In genomic region chrX:48340441-48341049, GRCm38 (mm10) we compare ENCODE assay signal across 8 mouse cellular contexts. TPM values are rescaled to one million over a fixed set of nuclear protein-coding genes. Genes with fewer than 3 reads are reported as not detected.
DNase-seq lines count a peak whose midpoint lies in the region; ATAC-seq and TF ChIP-seq lines count a peak whose summit lies in the region.

No protein-coding gene starts in this region.

- H3K27ac ChIP-seq in embryonic facial prominence, embryonic 11.5 days (replicated peaks; ENCODE audit: low read depth, low read length), result no peak overlapping the region
- H3K27ac ChIP-seq in limb, embryonic 11.5 days (replicated peaks; ENCODE audit: low read depth, low read length), result no peak overlapping the region

- no peaks in the 10 kb centered on the region for H3K79me2 ChIP-seq in myocyte (ENCODE audit: control insufficient read depth, insufficient read depth)

- peak overlapping the region; percentile 55 for H3K9ac ChIP-seq in embryonic facial prominence, embryonic 11.5 days (replicated peaks; ENCODE audit: low read length)
- no peak overlapping the region for H3K9ac ChIP-seq in limb, embryonic 11.5 days (ENCODE audit: low read length)

- H3K4me2 ChIP-seq in embryonic facial prominence, embryonic 11.5 days (ENCODE audit: low read depth, low read length), result peak overlapping the region; percentile 67
- H3K4me2 ChIP-seq in limb, embryonic 11.5 days (ENCODE audit: low read depth, severe bottlenecking), result peak overlapping the region; percentile 66
- peak overlapping the region; percentile 34 for H3K4me2 ChIP-seq in myocyte (ENCODE audit: low read depth)

- H3K27me3 ChIP-seq in embryonic facial prominence, embryonic 11.5 days (ENCODE audit: control insufficient read depth, insufficient read depth, low read length), result 0 out of 2 replicates have a peak, but pooled peaks cover 3% of the 10 kb centered on the region
- peaks cover 11% of the 10 kb centered on the region for H3K27me3 ChIP-seq in limb, embryonic 11.5 days (ENCODE audit: control insufficient read depth, insufficient read depth, low read length)
- H3K27me3 ChIP-seq in myocyte (ENCODE audit: control insufficient read depth, insufficient read depth, insufficient read length), result no peaks in the 10 kb centered on the region

- H3K9me3 ChIP-seq in embryonic facial prominence, embryonic 11.5 days (replicated peaks; ENCODE audit: control insufficient read depth, low read length), result no peaks in the 10 kb centered on the region
- H3K9me3 ChIP-seq in limb, embryonic 11.5 days (ENCODE audit: control insufficient read depth, low read length), result no peaks in the 10 kb centered on the region

- no peak for ATAC-seq in cerebellum, adult (ENCODE audit: insufficient number of reproducible peaks, low FRiP score, low TSS enrichment)
- ATAC-seq in embryonic facial prominence, embryonic 11.5 days (replicated peaks; ENCODE audit: insufficient number of reproducible peaks, low FRiP score, low TSS enrichment, low read depth), result no peak
- ATAC-seq in limb, embryonic 11.5 days (ENCODE audit: insufficient number of reproducible peaks, low FRiP score, low TSS enrichment, low read depth), result no peak
- ATAC-seq in activated CD4-positive, CD25-positive, alpha-beta regulatory T cell, adult 4 months, result no peak

- TF ChIP-seq POLR2A in myocyte (IDR thresholded peaks at IDR 0.05; ENCODE audit: insufficient read length, low read depth), result no peak

- peak; percentile 23 for DNase-seq in cerebellum, adult 11 months
- peak; percentile 6 for DNase-seq in MN1 (ENCODE audit: low spot score)
- no peak for DNase-seq in embryonic facial prominence, embryonic 11.5 days (ENCODE audit: low spot score)
- DNase-seq in heart, postnatal 36 days, result peak; percentile 7 to 17
- peak; percentile 29 for DNase-seq in limb, embryonic 11.5 days (ENCODE audit: low spot score)

- intact Hi-C loops in heart, postnatal 36 days (cut with DNase I), result loop anchor here (1.0 kb wide), 1 partner anchor 25 kb away; no protein-coding TSS in a partner anchor

- H3K4me3 ChIP-seq in embryonic facial prominence, embryonic 11.5 days (ENCODE audit: low read depth, low read length), result peak overlapping the region; percentile 53
- H3K4me3 ChIP-seq in limb, embryonic 11.5 days (ENCODE audit: low read depth, low read length), result peak overlapping the region; percentile 51
- H3K4me3 ChIP-seq in myocyte, result peak overlapping the region; percentile 48

- no peak overlapping the region for H3ac ChIP-seq in myocyte (ENCODE audit: control insufficient read depth, insufficient read length)

- H3K36me3 ChIP-seq in embryonic facial prominence, embryonic 11.5 days (replicated peaks; ENCODE audit: control insufficient read depth, insufficient read depth, low read depth, low read length), result no peaks in the 10 kb centered on the region
- no peaks in the 10 kb centered on the region for H3K36me3 ChIP-seq in limb, embryonic 11.5 days (ENCODE audit: control insufficient read depth, insufficient read depth, low read length)
- H3K36me3 ChIP-seq in myocyte (ENCODE audit: control insufficient read depth, insufficient read depth), result no peaks in the 10 kb centered on the region

- WGBS in embryonic facial prominence, embryonic 11.5 days, result 19% methylated on average over 28 of the region's 35 CpGs
- 11% methylated on average over 35 of the region's 35 CpGs for WGBS in limb, embryonic 11.5 days

- H3K4me1 ChIP-seq in embryonic facial prominence, embryonic 11.5 days (ENCODE audit: control insufficient read depth, insufficient read depth, low read length), result no peaks in the 10 kb centered on the region
- H3K4me1 ChIP-seq in limb, embryonic 11.5 days (ENCODE audit: control insufficient read depth, insufficient read depth, low read length), result no peaks in the 10 kb centered on the region

TF ChIP-seq in myocyte, 11 proteins besides CTCF, POLR2A, EP300 and RAD21:
- TF ChIP-seq TCF3 (IDR thresholded peaks at IDR 0.05; ENCODE audit: insufficient read length, low read depth) (no peak), POLR2AphosphoS2 (IDR thresholded peaks at IDR 0.05; ENCODE audit: insufficient read length, low read depth) (no peak), SRF (IDR thresholded peaks at IDR 0.05; ENCODE audit: control insufficient read depth, insufficient read length, low read depth) (no peak), USF1 (IDR thresholded peaks at IDR 0.05; ENCODE audit: low read depth) (no peak), MYOG (IDR thresholded peaks at IDR 0.05; ENCODE audit: control insufficient read depth in 1 of 3, insufficient read depth in 1 of 3, insufficient read length in 2 of 3, low read depth in 2 of 3) (peak in 1 of 3 experiments; percentile 11)

RNA-seq across cellular contexts. Expression of gene Bcorl1, which starts 0.6 kb away (rescaled TPM):
- polyA plus RNA-seq in embryonic facial prominence, embryonic 11.5 days (2014; fragmentation: Nextera tagmentation; extraction: Ambion mirVana), result 3.2 and 5.0 TPM in 2 replicates
- total RNA-seq in heart, postnatal 36 days (2021), result 1 to 10 TPM; 7.6 to 8.5 TPM
- 5.3 and 5.4 TPM in 2 replicates for polyA plus RNA-seq in limb, embryonic 11.5 days (2014; fragmentation: Nextera tagmentation; extraction: Ambion mirVana)
- 4.5 TPM for polyA plus RNA-seq in myocyte (2012; fragmentation: generic; extraction: Trizol)
- 1 to 10 TPM; 1.7 to 2.1 TPM for polyA plus RNA-seq in activated CD4-positive, CD25-positive, alpha-beta regulatory T cell, adult 4 months (2017; shearing (Covaris generic))
